Mouse (Mus musculus): ENCODE data around the gene Sept7.
"Not testable (repeated sequence)": the region's sequence is repeated elsewhere in the genome, so short reads cannot be mapped to it uniquely, and the experiment has no call there.

The Sept7 gene

GRCm38 (mm10) chr9:25267133-25267532 is 14.9 kb downstream of the Sept7 start:
- TF ChIP-seq CTCF (conservative IDR thresholded peaks at IDR 0.05; ENCODE audit: low read length) (no peak), POU5F1 (IDR thresholded peaks at IDR 0.05; ENCODE audit: borderline replicate concordance, low read length) (no peak), NANOG (IDR thresholded peaks at IDR 0.05; ENCODE audit: borderline replicate concordance, low read length) (no peak)
- Histone ChIP-seq H3K4me1 (replicated peaks; ENCODE audit: low read depth, low read length) (0 out of 2 replicates have a peak, but pooled peaks cover 6% of the 10 kb centered on the region), H3K36me3 (ENCODE audit: insufficient read depth, low read length) (peaks cover 35% of the 10 kb centered on the region), H3K4me3 (replicated peaks; ENCODE audit: low read length) (no peak overlapping the region), H3K9me3 (ENCODE audit: low read length) (no peaks in the 10 kb centered on the region), H3K27me3 (ENCODE audit: insufficient read depth, low read length) (no peaks in the 10 kb centered on the region)

- TF ChIP-seq POU5F1 (IDR thresholded peaks at IDR 0.05; ENCODE audit: borderline replicate concordance, low read length) (no peak), CTCF (conservative IDR thresholded peaks at IDR 0.05; ENCODE audit: low read length) (no peak), NANOG (IDR thresholded peaks at IDR 0.05; ENCODE audit: borderline replicate concordance, low read length) (no peak)
- no peak overlapping the region for H3K4me3 ChIP-seq (replicated peaks; ENCODE audit: low read length)
- H3K36me3 ChIP-seq (ENCODE audit: insufficient read depth, low read length) = peaks cover 35% of the 10 kb centered on the region
- H3K9me3 ChIP-seq (ENCODE audit: low read length) = no peaks in the 10 kb centered on the region
- H3K4me1 ChIP-seq (replicated peaks; ENCODE audit: low read depth, low read length) = 0 out of 2 replicates have a peak, but pooled peaks cover 6% of the 10 kb centered on the region
- H3K27me3 ChIP-seq (ENCODE audit: insufficient read depth, low read length) = no peaks in the 10 kb centered on the region
Measured at GRCm38 (mm10) chr9:25267574-25267973, 15.3 kb downstream of the Sept7 start.

- no peak overlapping the region for H3K4me3 ChIP-seq (replicated peaks; ENCODE audit: low read length)
- no peak for TF ChIP-seq POU5F1 (IDR thresholded peaks at IDR 0.05; ENCODE audit: borderline replicate concordance, low read length)
- H3K9me3 ChIP-seq (ENCODE audit: low read length) = no peaks in the 10 kb centered on the region
- 0 out of 2 replicates have a peak, but pooled peaks cover 3% of the 10 kb centered on the region for H3K4me1 ChIP-seq (replicated peaks; ENCODE audit: low read depth, low read length)
- peaks cover 28% of the 10 kb centered on the region for H3K36me3 ChIP-seq (ENCODE audit: insufficient read depth, low read length)
- no peaks in the 10 kb centered on the region for H3K27me3 ChIP-seq (ENCODE audit: insufficient read depth, low read length)
Measured at GRCm38 (mm10) chr9:25271902-25272301, 19.7 kb downstream of the Sept7 start.

- H3K27me3 ChIP-seq (ENCODE audit: insufficient read depth, low read length) = no peaks in the 10 kb centered on the region
- no peaks in the 10 kb centered on the region for H3K9me3 ChIP-seq (ENCODE audit: low read length)
- no peak overlapping the region for H3K4me3 ChIP-seq (replicated peaks; ENCODE audit: low read length)
- TF ChIP-seq CTCF (conservative IDR thresholded peaks at IDR 0.05; ENCODE audit: low read length) (no peak), NANOG (IDR thresholded peaks at IDR 0.05; ENCODE audit: borderline replicate concordance, low read length) (no peak), POU5F1 (IDR thresholded peaks at IDR 0.05; ENCODE audit: borderline replicate concordance, low read length) (no peak)
- peaks cover 31% of the 10 kb centered on the region for H3K36me3 ChIP-seq (ENCODE audit: insufficient read depth, low read length)
- H3K4me1 ChIP-seq (replicated peaks; ENCODE audit: low read depth, low read length) = no peaks in the 10 kb centered on the region
Measured at GRCm38 (mm10) chr9:25289796-25290195, 37.6 kb downstream of the Sept7 start.

- H3K9me3 ChIP-seq (ENCODE audit: low read length) = no peaks in the 10 kb centered on the region
- TF ChIP-seq NANOG (IDR thresholded peaks at IDR 0.05; ENCODE audit: borderline replicate concordance, low read length) (no peak), CTCF (conservative IDR thresholded peaks at IDR 0.05; ENCODE audit: low read length) (peak; percentile 45), POU5F1 (IDR thresholded peaks at IDR 0.05; ENCODE audit: borderline replicate concordance, low read length) (no peak)
- H3K4me3 ChIP-seq (replicated peaks; ENCODE audit: low read length) = no peak overlapping the region
- peaks cover 43% of the 10 kb centered on the region for H3K36me3 ChIP-seq (ENCODE audit: insufficient read depth, low read length)
- no peaks in the 10 kb centered on the region for H3K27me3 ChIP-seq (ENCODE audit: insufficient read depth, low read length)
- no peaks in the 10 kb centered on the region for H3K4me1 ChIP-seq (replicated peaks; ENCODE audit: low read depth, low read length)
Measured at GRCm38 (mm10) chr9:25309505-25310182, 57.4 kb downstream of the Sept7 start.

- TF ChIP-seq POU5F1 (IDR thresholded peaks at IDR 0.05; ENCODE audit: borderline replicate concordance, low read length) (no peak), CTCF (conservative IDR thresholded peaks at IDR 0.05; ENCODE audit: low read length) (no peak), NANOG (IDR thresholded peaks at IDR 0.05; ENCODE audit: borderline replicate concordance, low read length) (no peak)
- H3K4me3 ChIP-seq (replicated peaks; ENCODE audit: low read length) = no peak overlapping the region
- H3K9me3 ChIP-seq (ENCODE audit: low read length) = no peaks in the 10 kb centered on the region
- peaks cover 7% of the 10 kb centered on the region; the same call in 1 of the 2 replicates for H3K4me1 ChIP-seq (replicated peaks; ENCODE audit: low read depth, low read length)
- H3K36me3 ChIP-seq (ENCODE audit: insufficient read depth, low read length) = peaks cover 21% of the 10 kb centered on the region
- no peaks in the 10 kb centered on the region for H3K27me3 ChIP-seq (ENCODE audit: insufficient read depth, low read length)
Measured at GRCm38 (mm10) chr9:25314304-25314703, 62.1 kb downstream of the Sept7 start.

- Histone ChIP-seq H3K27me3 (ENCODE audit: insufficient read depth, low read length) (no peaks in the 10 kb centered on the region), H3K36me3 (ENCODE audit: insufficient read depth, low read length) (peaks cover 11% of the 10 kb centered on the region), H3K4me3 (replicated peaks; ENCODE audit: low read length) (no peak overlapping the region), H3K4me1 (replicated peaks; ENCODE audit: low read depth, low read length) (peaks cover 18% of the 10 kb centered on the region), H3K9me3 (ENCODE audit: low read length) (no peaks in the 10 kb centered on the region)
- TF ChIP-seq POU5F1 (IDR thresholded peaks at IDR 0.05; ENCODE audit: borderline replicate concordance, low read length) (no peak), CTCF (conservative IDR thresholded peaks at IDR 0.05; ENCODE audit: low read length) (peak; percentile 29; the same call in 1 of the 2 replicates), NANOG (IDR thresholded peaks at IDR 0.05; ENCODE audit: borderline replicate concordance, low read length) (no peak)
Measured at GRCm38 (mm10) chr9:25317827-25318505, 65.7 kb downstream of the Sept7 start.

GRCm38 (mm10) chr9:25319676-25320075 is 67.4 kb downstream of the Sept7 start:
- not testable (repeated sequence) for H3K9me3 ChIP-seq (ENCODE audit: low read length); H3K4me3 ChIP-seq (replicated peaks; ENCODE audit: low read length); H3K27me3 ChIP-seq (ENCODE audit: insufficient read depth, low read length); H3K36me3 ChIP-seq (ENCODE audit: insufficient read depth, low read length)
- peaks cover 18% of the 10 kb centered on the region for H3K4me1 ChIP-seq (replicated peaks; ENCODE audit: low read depth, low read length)

Measured in E14TG2a.4 (cell line).